Mouse (Mus musculus): Measurements from ENCODE around the gene Mmp20. TPM values are rescaled to one million over a fixed set of nuclear protein-coding genes. Genes with fewer than 3 reads are reported as not detected.

Gene Mmp20
- polyA plus RNA-seq (2014; fragmentation: Nextera tagmentation; extraction: Ambion mirVana): not detected in 2 replicates

- no peak for ATAC-seq (ENCODE audit: insufficient number of reproducible peaks, insufficient read depth, low FRiP score, low read depth)
Measured at GRCm38 (mm10) chr9:7627931-7628330, at the start of gene Mmp20. Gene Mmp20 (plus strand): TSS chr9:7628231.

GRCm38 (mm10) chr9:7590063-7590462, 38.0 kb upstream of the Mmp20 start:
- H3K4me2 ChIP-seq (ENCODE audit: low read length): no peak overlapping the region
- 67% methylated on average over 8 of the region's 8 CpGs for WGBS
- no peaks in the 10 kb centered on the region for H3K27me3 ChIP-seq (ENCODE audit: control insufficient read depth, insufficient read depth, low read length)
- no peak overlapping the region for H3K9ac ChIP-seq (ENCODE audit: low read length)
- no peak overlapping the region for H3K4me3 ChIP-seq (ENCODE audit: control insufficient read depth in 1 of 2, insufficient read depth in 1 of 2, low read depth in 1 of 2, low read length in 2 of 2)
- no peak overlapping the region for H3K27ac ChIP-seq (replicated peaks in 1 of 2; ENCODE audit: control insufficient read depth in 1 of 2, insufficient read depth in 1 of 2, low read depth in 2 of 2, low read length in 2 of 2)
- no peaks in the 10 kb centered on the region for H3K9me3 ChIP-seq (ENCODE audit: control insufficient read depth, low read length)
- no peak for ATAC-seq (ENCODE audit: insufficient number of reproducible peaks, insufficient read depth, low FRiP score, low read depth)
- H3K36me3 ChIP-seq (ENCODE audit: control insufficient read depth, insufficient read depth, low read length): no peaks in the 10 kb centered on the region
- H3K4me1 ChIP-seq (ENCODE audit: control insufficient read depth in 2 of 2, insufficient read depth in 2 of 2, low read length in 2 of 2): 0 out of 4 replicates have a peak, but pooled peaks cover 0 to 3% of the 10 kb centered on the region in 2 experiments

More at GRCm38 (mm10) chr9:7627931-7628330, at the start of gene Mmp20:
- Histone ChIP-seq H3K4me2 (ENCODE audit: low read length) (no peak within 1 kb of the TSS), H3K27me3 (ENCODE audit: control insufficient read depth, insufficient read depth, low read length) (no peaks in the 10 kb centered on the region), H3K4me1 (ENCODE audit: control insufficient read depth in 2 of 2, insufficient read depth in 2 of 2, low read length in 2 of 2) (no peaks in the 10 kb centered on the region), H3K27ac (replicated peaks in 1 of 2; ENCODE audit: control insufficient read depth in 1 of 2, insufficient read depth in 1 of 2, low read depth in 2 of 2, low read length in 2 of 2) (no peak within 1 kb of the TSS), H3K9me3 (ENCODE audit: control insufficient read depth, low read length) (no peaks in the 10 kb centered on the region), H3K4me3 (ENCODE audit: control insufficient read depth in 1 of 2, insufficient read depth in 1 of 2, low read depth in 1 of 2, low read length in 2 of 2) (no peak within 1 kb of the TSS), H3K9ac (ENCODE audit: low read length) (no peak within 1 kb of the TSS), H3K36me3 (ENCODE audit: control insufficient read depth, insufficient read depth, low read length) (no peaks in the 10 kb centered on the region)

- Histone ChIP-seq H3K4me3 (ENCODE audit: control insufficient read depth in 1 of 2, insufficient read depth in 1 of 2, low read depth in 1 of 2, low read length in 2 of 2) (no peak overlapping the region), H3K9ac (ENCODE audit: low read length) (no peak overlapping the region), H3K36me3 (ENCODE audit: control insufficient read depth, insufficient read depth, low read length) (no peaks in the 10 kb centered on the region), H3K9me3 (ENCODE audit: control insufficient read depth, low read length) (no peaks in the 10 kb centered on the region), H3K4me1 (ENCODE audit: control insufficient read depth in 2 of 2, insufficient read depth in 2 of 2, low read length in 2 of 2) (0 out of 4 replicates have a peak, but pooled peaks cover 0 to 3% of the 10 kb centered on the region in 2 experiments), H3K27me3 (ENCODE audit: control insufficient read depth, insufficient read depth, low read length) (no peaks in the 10 kb centered on the region), H3K4me2 (ENCODE audit: low read length) (no peak overlapping the region), H3K27ac (replicated peaks in 1 of 2; ENCODE audit: control insufficient read depth in 1 of 2, insufficient read depth in 1 of 2, low read depth in 2 of 2, low read length in 2 of 2) (no peak overlapping the region)
- WGBS: 86% methylated on average over 3 of the region's 3 CpGs
- no peak for ATAC-seq (ENCODE audit: insufficient number of reproducible peaks, insufficient read depth, low FRiP score, low read depth)
Measured at GRCm38 (mm10) chr9:7593272-7593812, 34.7 kb upstream of the Mmp20 start.

GRCm38 (mm10) chr9:7594816-7595540, 33.1 kb upstream of the Mmp20 start:
- H3K27ac ChIP-seq (replicated peaks in 1 of 2; ENCODE audit: control insufficient read depth in 1 of 2, insufficient read depth in 1 of 2, low read depth in 2 of 2, low read length in 2 of 2): no peak overlapping the region
- ATAC-seq (ENCODE audit: insufficient number of reproducible peaks, insufficient read depth, low FRiP score, low read depth): peak; percentile 77
- 8% methylated on average over 6 of the region's 6 CpGs for WGBS

GRCm38 (mm10) chr9:7602982-7603742, 24.9 kb upstream of the Mmp20 start:
- 4% methylated on average over 3 of the region's 3 CpGs for WGBS
- no peak for ATAC-seq (ENCODE audit: insufficient number of reproducible peaks, insufficient read depth, low FRiP score, low read depth)

More at GRCm38 (mm10) chr9:7594816-7595540, 33.1 kb upstream of the Mmp20 start:
- H3K27me3 ChIP-seq (ENCODE audit: control insufficient read depth, insufficient read depth, low read length): no peaks in the 10 kb centered on the region
- H3K4me3 ChIP-seq (ENCODE audit: control insufficient read depth in 1 of 2, insufficient read depth in 1 of 2, low read depth in 1 of 2, low read length in 2 of 2): peak overlapping the region; percentile 33 to 48
- H3K4me2 ChIP-seq (ENCODE audit: low read length): peak overlapping the region; percentile 64
- no peaks in the 10 kb centered on the region for H3K9me3 ChIP-seq (ENCODE audit: control insufficient read depth, low read length)
- H3K9ac ChIP-seq (ENCODE audit: low read length): peak overlapping the region; percentile 64
- H3K36me3 ChIP-seq (ENCODE audit: control insufficient read depth, insufficient read depth, low read length): no peaks in the 10 kb centered on the region
- H3K4me1 ChIP-seq (ENCODE audit: control insufficient read depth in 2 of 2, insufficient read depth in 2 of 2, low read length in 2 of 2): 0 out of 4 replicates have a peak, but pooled peaks cover 0 to 3% of the 10 kb centered on the region in 2 experiments

GRCm38 (mm10) chr9:7604005-7604404, 24.0 kb upstream of the Mmp20 start:
- Histone ChIP-seq H3K27ac (replicated peaks in 1 of 2; ENCODE audit: control insufficient read depth in 1 of 2, insufficient read depth in 1 of 2, low read depth in 2 of 2, low read length in 2 of 2) (no peak overlapping the region), H3K36me3 (ENCODE audit: control insufficient read depth, insufficient read depth, low read length) (no peaks in the 10 kb centered on the region), H3K9me3 (ENCODE audit: control insufficient read depth, low read length) (no peaks in the 10 kb centered on the region), H3K27me3 (ENCODE audit: control insufficient read depth, insufficient read depth, low read length) (no peaks in the 10 kb centered on the region), H3K4me1 (ENCODE audit: control insufficient read depth in 2 of 2, insufficient read depth in 2 of 2, low read length in 2 of 2) (no peaks in the 10 kb centered on the region), H3K4me2 (ENCODE audit: low read length) (no peak overlapping the region), H3K9ac (ENCODE audit: low read length) (no peak overlapping the region), H3K4me3 (ENCODE audit: control insufficient read depth in 1 of 2, insufficient read depth in 1 of 2, low read depth in 1 of 2, low read length in 2 of 2) (no peak overlapping the region)
- no peak for ATAC-seq (ENCODE audit: insufficient number of reproducible peaks, insufficient read depth, low FRiP score, low read depth)
- WGBS: 50% methylated on average over 6 of the region's 6 CpGs

More at GRCm38 (mm10) chr9:7602982-7603742, 24.9 kb upstream of the Mmp20 start:
- Histone ChIP-seq H3K27ac (replicated peaks in 1 of 2; ENCODE audit: control insufficient read depth in 1 of 2, insufficient read depth in 1 of 2, low read depth in 2 of 2, low read length in 2 of 2) (no peak overlapping the region), H3K27me3 (ENCODE audit: control insufficient read depth, insufficient read depth, low read length) (no peaks in the 10 kb centered on the region), H3K36me3 (ENCODE audit: control insufficient read depth, insufficient read depth, low read length) (no peaks in the 10 kb centered on the region), H3K4me3 (ENCODE audit: control insufficient read depth in 1 of 2, insufficient read depth in 1 of 2, low read depth in 1 of 2, low read length in 2 of 2) (no peak overlapping the region), H3K9ac (ENCODE audit: low read length) (no peak overlapping the region), H3K4me2 (ENCODE audit: low read length) (no peak overlapping the region), H3K9me3 (ENCODE audit: control insufficient read depth, low read length) (no peaks in the 10 kb centered on the region), H3K4me1 (ENCODE audit: control insufficient read depth in 2 of 2, insufficient read depth in 2 of 2, low read length in 2 of 2) (no peaks in the 10 kb centered on the region)

GRCm38 (mm10) chr9:7605638-7606037, 22.4 kb upstream of the Mmp20 start:
- H3K9me3 ChIP-seq (ENCODE audit: control insufficient read depth, low read length): no peaks in the 10 kb centered on the region; the same call in 1 of the 2 replicates
- H3K4me3 ChIP-seq (ENCODE audit: control insufficient read depth in 1 of 2, insufficient read depth in 1 of 2, low read depth in 1 of 2, low read length in 2 of 2): no peak overlapping the region
- no peak overlapping the region for H3K27ac ChIP-seq (replicated peaks in 1 of 2; ENCODE audit: control insufficient read depth in 1 of 2, insufficient read depth in 1 of 2, low read depth in 2 of 2, low read length in 2 of 2)
- 82% methylated on average over 12 of the region's 12 CpGs for WGBS
- no peak for ATAC-seq (ENCODE audit: insufficient number of reproducible peaks, insufficient read depth, low FRiP score, low read depth)
- H3K9ac ChIP-seq (ENCODE audit: low read length): no peak overlapping the region
- no peaks in the 10 kb centered on the region for H3K27me3 ChIP-seq (ENCODE audit: control insufficient read depth, insufficient read depth, low read length)
- H3K4me2 ChIP-seq (ENCODE audit: low read length): no peak overlapping the region
- no peaks in the 10 kb centered on the region for H3K36me3 ChIP-seq (ENCODE audit: control insufficient read depth, insufficient read depth, low read length)
- no peaks in the 10 kb centered on the region for H3K4me1 ChIP-seq (ENCODE audit: control insufficient read depth in 2 of 2, insufficient read depth in 2 of 2, low read length in 2 of 2)
